Mouse (Mus musculus): Measurements from ENCODE around the gene Olfr56.
"Not testable (repeated sequence)": the region's sequence is repeated elsewhere in the genome, so short reads cannot be mapped to it uniquely, and the experiment has no call there.

DNA sequence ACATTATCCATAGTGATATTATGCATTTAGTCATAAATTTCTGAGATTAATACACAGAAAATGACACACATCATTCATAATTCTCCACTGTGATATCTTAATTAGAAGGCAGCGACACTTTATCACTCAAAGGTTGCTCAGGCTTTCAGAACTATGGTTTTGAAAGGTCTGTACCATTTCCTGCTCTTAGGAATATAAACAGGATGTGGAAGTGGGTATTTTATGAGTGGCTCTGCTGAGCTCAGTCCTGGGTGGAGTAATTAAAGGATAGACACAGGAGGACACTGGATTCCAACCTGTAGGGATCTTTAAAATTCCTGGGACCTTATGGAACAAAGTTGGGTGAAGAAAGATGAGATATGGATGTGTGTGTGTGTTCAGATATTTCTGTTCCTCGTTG is 27.6 kb downstream of the Olfr56 start:
- TF ChIP-seq POLR2A (IDR thresholded peaks at IDR 0.05; ENCODE audit: insufficient read depth, low read length); CTCF (IDR thresholded peaks at IDR 0.05; ENCODE audit: low read depth, low read length); EP300 (IDR thresholded peaks at IDR 0.05; ENCODE audit: insufficient read depth, low read depth, low read length): not testable (repeated sequence)
